Mouse (Mus musculus) naive thymus-derived CD4-positive, alpha-beta T cell, adult 2 months (primary cell): ENCODE data around the gene Eno3.

ENCODE experiments used
- DNase-seq: peaks from one replicate; pipeline ENCODE4 v3.0.0-alpha.2; 2011; ENCODE audit warnings: low read depth

The Eno3 gene

DNA sequence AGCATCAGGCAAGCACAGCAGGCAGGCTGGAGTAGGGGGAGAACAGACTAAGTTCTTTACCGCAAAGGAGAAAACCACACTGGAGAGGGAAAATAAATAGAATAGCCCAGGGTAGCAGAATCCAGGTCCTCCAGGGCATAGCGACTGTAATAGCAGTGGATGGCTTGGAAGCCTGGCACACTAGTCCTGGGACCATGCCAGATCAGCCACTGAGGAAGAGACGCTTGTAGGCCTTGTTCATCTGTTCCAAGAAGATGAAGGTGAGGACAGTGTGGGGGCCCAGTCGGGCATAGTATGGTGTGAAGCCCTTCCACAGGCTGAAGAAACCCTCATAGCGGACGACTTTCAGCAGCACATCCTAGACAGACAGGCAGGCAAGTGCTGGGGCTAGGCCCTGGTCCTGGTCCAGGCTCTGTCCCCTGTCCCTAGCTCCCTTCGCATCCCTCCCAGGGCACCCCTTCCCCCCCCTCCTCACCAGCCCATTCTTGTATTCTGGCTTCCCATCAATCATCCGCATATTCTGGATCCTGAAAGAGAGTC, 12.4 kb upstream of the Eno3 start:
- no peak for DNase-seq

DNA sequence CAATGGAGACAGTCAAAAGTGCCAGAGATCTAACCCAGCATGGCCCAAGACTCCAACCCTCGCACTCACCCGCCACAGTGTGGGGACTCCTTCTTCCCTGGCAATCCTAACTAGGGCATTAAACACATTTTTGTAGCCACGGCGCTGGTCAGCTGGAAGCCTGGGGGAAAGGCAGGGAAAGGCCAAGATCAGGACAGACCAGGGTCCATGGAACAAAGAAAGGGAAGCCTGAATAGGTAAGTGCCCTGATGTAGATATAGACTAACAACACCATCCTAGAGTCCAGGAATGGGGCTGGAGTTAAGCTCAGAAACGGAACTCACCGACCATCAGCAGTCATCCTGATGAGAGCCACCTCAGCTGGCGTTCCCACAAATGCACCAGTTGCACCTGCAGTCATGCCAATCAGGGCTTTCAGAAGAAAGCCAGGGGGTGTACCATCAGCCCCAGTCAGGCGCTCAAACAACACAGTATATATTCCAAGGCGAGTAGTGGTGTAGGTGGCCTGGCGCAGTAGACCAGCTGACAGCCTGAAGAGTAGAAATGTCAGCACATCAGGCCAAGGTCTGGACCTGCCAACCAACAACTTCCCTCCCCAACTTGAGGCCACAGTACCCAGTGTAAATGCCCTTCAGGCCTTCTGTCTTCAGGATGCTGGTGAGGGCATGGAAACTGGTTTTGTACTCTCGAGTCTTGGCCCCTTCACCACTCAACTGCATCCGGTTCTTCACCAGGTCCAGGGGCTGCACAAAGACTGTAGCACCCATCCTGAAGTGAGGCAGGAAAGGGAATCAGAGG, 11.3 kb upstream of the Eno3 start:
- DNase-seq, result no peak

DNA sequence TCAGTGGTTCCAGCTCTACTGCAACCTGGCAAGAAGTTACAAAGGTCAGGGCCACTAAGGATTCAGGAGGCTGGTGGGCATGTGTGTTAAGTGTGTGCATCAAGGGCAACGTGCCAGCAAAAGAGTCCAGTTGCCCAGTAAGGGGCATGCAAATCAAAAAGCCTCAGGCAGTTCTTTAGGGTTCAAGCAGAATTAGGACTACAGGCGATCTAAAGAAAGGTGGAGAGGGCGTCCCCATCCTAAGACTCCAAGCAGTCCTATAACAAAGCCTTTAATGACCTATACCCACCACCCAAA, 10.8 kb upstream of the Eno3 start:
- DNase-seq, result no peak

DNA sequence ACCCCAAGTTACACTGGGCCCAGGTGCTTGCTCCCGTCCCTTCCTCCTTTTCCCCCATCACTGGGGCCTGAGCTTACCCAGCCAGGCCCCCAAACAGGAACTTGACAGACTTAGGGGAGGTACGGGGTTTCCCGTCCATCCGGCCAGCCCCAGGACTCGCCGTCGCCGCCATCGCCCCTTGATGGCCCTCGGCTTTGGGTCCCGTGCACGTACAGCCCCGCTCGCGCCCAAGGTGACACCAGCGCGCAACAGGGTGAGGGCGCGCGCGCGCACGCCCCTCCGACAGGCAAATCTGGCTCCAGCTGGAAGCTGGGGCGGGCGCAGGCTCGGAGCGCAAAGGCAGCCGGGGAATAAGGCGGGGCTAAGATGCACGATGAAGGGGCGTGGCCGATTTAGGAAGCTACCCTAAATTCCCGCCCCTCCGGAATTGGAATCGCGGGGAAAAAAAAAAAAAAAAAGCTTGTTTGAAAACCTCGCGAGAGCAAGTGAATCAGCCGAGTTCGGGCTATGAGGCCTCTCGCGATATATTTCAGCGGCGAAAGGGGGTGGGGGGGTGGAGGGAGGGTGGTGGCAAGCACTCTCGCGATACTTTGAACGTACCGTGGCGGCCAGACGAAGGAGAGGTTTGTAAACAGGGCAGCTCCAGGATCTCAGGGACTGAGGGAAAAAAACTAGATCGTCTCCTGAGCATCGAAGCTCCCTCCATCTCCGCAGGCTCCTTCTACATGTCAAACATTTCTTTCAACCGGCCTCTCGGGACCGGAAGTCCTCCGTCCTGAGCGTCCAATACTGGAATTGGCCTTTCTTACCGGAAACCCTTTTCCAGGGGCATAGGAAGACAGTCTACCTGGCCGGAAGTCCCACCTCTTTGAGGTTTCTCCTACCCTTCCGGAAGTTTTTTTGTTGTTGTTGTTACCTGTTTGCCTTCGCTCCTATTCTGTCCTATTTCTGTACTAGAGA, 10.0 kb upstream of the Eno3 start, which contains the start of the genes Rnf167 and Slc25a11:
Gene Rnf167, plus strand, starts transcription at position 545 of the 960 bp plus-strand sequence.
Gene Slc25a11, minus strand, starts transcription at position 789 of the 960 bp plus-strand sequence.
- DNase-seq, result peak; percentile 98

DNA sequence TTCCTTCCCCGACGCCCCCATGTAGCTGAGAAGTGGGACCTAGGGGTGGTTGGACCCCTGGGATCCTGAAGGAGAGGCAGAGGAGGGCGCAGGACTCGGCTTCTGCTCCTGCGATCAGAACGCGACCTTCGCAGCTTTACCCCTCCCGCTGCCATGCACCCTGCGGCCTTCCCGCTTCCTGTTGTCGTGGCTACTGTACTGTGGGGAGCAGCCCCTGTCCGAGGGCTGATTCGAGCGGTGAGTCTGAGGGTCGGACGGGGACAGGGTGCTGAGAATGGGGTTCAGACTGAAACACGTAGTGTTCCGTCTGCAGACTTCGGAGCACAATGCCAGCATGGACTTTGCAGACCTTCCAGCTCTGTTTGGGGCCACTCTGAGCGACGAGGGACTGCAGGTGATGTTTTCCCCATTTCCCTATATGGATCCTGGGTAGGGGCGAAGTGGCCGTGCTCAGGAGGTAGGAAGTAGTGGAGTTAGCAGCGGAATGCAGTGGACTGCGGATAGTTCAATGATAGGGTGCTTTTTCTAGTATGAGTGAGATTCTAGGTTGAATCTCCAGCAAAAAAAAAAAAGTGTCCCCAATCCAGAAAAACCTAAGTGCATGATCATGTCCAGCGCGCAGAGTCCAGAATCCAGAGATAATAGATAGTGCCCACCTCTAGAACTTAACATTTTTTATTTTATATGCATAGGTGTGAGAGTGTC, 9.1 kb upstream of the Eno3 start:
- no peak for DNase-seq

DNA sequence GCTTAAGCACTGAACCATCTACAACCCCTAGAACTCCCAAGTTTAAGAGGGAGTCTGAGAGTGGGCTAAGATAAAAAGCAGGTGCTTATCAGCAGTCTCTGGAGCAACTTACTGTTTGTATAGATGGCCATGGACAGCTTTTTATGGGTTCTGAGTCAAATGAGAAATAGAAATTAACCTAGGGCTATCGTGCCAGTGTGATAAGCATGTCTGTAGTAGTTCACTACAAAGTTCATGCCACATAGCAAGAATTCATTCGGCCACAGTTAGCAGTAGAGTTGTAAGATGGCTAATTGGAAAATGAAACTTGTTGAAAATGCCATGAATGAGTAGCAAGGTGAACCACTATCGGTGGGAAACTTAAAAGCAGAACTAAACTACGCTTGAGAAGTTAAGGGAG, 8.5 kb upstream of the Eno3 start:
- peak; percentile 47 for DNase-seq

DNA sequence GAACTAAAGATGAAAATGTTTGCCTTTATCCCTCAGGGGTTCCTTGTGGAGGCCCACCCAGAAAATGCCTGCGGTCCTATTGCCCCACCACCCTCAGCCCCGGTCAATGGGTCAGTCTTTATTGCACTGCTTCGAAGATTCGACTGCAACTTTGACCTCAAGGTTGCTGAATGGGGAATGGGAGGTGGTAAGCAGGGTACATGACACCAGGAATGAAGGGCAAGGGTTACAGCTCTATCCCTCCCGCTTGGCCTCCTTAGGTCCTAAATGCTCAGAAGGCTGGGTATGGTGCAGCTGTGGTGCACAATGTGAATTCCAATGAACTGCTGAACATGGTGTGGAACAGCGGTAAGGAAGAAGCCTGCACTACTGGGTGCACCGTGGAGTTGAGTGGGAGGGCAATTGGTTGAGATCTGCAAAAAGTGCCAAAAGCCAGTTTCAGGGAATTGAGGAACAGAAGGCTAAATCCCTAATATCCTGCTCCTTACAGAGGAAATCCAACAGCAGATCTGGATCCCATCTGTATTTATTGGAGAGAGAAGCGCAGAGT, 7.7 kb upstream of the Eno3 start:
- peak; percentile 46 for DNase-seq

DNA sequence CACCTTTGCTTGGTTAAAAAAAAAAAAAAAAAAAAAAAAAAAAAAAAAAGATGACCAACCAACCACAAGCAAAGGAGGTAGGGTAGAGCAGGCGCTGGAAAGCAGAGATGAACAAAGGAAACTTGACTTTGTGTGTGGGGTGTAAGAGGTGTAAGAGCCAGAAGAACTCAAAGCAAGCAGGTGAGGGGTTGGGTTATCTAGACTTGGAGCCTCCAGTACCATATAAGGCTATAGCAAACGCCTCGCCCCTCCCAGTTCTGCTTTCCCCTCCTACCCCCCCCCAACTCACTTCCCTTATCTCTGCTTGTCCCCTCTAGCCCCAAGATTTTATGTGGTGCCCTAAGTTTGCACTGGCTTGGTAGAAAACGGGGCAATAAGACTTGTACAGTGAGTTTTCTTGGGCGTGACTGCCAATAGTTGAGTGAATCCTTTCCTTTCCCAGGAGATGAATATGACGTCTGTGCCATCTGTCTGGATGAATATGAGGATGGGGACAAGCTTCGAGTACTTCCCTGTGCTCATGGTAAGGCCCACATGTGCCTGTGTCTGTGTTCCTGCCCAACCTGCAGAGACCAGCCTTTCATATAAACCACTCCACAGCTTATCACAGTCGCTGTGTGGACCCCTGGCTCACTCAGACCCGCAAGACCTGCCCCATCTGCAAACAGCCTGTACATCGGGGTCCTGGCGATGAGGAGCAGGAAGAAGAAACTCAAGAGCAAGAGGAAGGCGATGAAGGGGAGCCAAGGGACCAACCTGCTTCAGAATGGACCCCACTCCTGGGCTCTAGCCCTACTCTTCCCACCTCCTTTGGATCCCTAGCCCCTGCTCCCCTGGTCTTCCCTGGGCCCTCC, 6.5 kb upstream of the Eno3 start:
- DNase-seq, result peak; percentile 87

DNA sequence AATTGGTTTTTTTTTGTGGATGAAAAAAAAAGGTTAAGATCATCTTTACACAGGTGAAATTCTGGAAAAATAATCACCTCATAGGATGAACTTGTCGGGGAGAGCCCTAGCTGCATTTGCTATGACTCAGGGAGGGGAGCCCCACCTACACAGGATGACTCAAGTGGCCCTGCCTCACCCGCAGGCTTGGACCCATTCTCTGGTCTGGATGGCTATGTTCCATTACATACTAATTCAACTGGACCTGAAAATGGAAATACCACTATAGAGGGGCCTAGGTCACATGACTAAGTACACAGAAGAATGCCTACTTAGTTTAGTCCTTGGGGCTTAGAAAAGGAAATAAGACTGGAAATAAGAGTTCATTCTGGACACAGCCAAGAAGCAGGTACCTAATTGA, 5.6 kb upstream of the Eno3 start:
- peak; percentile 47 for DNase-seq

DNA sequence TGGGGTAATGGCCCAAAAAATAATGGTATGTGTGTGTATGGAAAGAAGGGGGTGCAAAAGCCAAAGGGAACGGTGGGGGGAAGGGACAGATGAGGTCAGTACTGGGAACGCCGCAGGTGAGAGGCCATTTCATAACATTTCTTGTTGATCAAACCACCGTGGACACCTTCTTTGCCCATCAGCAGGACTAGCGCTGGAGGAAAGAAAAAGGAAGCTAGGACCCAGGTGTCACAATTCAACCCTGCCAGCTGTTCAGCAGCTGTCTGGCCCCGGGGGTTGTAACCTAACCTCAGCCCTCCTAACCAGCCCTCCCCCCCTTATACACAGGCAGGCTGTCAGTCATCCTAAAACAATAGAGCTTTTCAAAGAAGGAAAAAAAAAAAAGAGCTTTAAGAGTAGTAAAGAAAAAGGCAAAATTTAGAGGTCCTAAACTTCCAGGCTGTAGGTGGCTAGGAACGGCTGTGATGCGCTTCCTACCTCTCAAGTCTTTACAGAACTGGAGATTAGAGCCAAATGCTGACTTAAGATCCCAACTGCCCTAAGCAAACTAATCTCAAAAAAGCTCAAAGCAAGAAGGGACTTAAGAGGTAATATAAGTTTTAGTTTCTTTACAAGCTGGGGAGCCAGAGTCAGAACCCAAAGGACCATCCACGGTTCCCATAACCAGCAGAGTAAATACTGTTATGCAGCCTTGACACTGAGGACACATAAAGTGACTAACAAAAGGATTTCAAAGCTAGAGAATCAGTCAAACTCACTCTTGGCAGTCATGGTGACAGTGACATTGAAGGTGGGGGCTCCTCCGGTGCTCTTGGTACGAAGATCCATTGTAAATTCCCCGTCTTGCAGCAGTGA, 4.7 kb upstream of the Eno3 start:
- peak; percentile 59 for DNase-seq

DNA sequence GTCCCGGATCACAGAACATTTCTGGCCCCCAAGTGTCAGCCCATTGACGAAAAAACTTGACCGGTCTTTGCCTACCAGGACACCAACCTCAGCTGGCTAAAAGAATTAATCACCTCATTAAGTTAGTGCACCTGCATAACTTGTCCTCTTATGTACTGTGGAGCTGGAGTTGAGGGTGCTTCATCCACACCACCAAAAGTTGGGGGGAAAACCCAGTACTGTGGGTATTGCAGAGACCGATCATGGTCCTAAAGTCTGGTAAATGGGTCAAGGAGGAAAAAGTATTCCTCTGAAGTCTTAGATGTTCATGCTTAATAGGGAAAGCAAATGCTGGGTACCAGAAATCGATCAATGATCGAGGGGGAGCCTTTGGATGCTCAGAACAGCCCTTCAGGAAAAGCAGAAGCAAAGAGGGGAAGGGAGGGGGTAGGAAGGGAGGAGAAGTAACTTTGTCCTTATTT, 4.1 kb upstream of the Eno3 start:
- DNase-seq, result peak; percentile 72

DNA sequence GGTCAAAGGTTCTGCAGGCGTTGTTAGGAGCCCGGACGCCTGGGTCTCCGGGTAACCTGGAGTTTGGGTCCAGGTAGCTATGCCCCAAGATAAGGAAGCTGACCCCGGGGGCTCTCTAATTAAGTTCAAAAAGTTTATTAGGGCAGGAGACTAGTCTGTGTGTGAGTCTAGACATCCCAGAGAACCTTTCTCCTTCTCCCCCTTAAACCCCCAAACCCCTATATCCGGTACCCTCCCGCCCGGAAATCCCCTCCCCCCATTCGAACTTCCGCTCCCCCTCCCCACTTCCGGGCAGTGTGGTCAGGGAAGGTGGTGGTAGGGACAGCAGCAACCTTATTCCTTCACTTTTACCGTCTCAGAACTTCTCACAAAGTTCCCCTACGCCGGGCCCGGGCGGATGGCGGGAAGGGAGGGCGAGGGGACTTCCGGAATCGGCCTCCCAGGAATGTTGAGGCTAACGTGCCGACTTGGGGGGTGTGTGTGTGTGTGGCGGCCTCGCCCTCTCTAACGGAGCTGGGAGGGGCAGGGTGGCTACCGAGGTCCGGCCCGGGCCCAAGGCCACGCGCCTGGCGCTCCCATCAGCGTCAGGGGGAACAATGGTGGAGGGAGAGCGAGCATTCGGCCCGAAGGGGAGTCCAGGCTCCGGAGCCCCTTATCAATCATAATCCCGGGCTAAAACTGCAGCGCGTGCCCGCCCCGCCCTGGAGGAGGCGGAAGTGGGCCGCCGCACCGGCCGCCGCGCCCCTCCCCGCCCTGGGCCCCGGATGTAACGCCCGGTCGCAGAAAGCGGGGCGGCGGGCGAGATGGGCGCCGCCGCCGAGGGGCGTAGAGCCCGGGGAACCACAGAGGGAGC, 3.4 kb upstream of the Eno3 start:
- DNase-seq, result peak; percentile 84

DNA sequence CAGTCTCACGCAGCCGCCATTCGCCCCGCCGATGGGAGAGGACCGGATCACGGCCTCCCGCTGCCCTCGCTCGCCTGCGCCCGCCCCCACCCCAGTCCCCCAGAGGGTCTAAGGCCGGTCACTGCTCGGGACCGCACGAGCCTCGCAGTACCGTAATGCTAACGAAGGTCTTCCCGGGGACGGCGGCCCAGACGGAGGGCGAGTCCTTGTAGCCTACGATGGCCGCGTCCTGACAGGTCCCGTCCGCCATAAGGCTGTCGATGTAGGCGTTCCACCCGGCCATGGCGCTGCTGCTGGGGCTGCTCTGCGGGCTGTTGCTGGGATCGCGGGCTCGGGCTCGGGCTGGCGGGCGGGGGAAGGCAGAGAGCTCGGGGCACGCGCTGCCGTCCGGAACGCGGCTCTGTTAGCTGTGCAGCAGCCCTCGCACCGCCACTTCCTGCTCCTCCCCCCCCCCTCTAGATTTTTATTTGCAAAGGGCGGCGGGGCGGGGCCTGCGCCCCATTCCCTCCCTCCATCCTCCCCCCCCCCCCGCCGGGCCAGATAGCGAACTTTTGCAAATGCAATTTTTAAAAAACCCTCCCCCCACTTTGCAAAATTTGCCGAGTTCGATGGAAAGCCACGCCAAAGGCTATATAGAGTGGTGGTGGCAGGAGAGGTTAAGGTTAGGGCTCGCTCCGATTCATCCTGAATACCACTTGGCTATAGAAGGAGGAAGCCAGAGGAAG, 2.6 kb upstream of the Eno3 start, which contains the start of gene Pfn1:
Gene Pfn1, minus strand, starts transcription at position 447 of the 725 bp plus-strand sequence.
- peak; percentile 92 for DNase-seq

DNA sequence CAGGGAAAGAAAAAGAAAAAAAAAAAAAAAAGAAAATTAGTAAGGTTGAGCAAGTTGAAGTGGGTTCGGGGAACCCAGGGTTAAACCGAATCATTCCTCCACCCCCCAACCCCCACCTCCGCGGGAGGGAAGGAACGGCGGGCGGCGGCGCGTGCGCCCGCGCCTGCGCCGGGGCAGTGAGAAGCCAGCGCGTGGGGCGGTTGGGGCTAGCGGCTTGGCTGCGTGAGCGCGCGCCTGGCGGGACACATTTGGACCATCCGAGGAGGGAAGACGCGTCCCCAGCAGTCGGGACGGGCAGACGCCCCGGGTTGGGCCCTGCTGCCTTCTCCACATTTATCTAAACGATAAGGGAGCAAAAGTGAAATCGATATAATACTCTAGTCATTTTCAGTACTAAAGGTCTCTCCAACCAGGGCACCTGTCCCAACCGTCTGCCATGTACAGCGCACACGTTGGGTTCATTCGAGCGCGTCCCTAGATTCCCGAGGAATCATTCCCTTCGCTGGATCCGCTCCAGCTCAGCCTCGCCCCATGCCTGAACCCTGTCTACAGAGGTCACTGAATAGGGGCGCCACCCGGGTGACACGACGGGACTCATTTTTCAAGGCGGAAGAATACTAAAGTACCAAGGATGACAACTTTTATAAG, 2.0 kb upstream of the Eno3 start:
- peak; percentile 88 for DNase-seq

DNA sequence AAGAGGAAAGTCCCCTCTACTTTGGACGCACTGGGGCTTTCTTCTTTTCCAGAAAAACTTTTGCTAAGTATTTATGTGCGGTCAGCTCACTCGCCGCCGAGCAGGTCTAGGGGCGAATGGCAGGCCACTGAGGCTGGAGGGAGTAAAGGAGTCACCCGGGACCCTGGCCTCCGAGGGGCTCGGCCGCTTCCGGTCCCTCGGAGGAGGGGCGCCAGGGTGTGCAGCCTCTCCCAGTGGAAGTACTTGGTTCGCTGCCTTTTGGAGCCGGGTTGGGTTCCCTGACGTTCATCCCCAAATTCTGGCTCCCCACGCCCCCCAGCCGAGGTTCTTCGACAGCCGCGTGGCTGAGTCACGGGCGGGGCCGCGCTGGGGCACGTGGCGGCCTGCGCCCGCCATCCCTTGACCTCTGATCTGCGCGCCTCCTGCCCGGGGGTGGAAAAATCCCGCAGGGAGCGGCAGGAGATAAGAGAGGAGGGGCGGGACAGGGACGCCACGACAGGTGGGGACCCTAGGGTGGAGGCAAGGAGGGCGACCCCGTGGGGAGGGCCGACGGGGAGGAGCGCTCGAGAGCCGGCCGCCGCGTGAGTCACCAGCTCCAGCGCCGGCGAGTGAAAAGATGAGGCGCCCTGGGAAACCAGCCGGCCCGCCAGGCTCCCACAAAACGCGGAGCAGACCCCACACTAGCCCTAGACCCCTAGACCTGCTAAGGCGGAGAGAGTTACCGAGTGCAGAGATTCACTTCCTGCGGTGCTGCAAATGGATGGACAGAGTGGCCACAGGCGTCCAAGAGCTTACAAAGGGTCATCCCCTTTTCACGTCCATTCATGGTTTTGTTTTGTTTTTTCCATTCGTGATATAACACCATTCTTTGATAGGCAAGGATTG, 1.2 kb upstream of the Eno3 start:
- no peak for DNase-seq

DNA sequence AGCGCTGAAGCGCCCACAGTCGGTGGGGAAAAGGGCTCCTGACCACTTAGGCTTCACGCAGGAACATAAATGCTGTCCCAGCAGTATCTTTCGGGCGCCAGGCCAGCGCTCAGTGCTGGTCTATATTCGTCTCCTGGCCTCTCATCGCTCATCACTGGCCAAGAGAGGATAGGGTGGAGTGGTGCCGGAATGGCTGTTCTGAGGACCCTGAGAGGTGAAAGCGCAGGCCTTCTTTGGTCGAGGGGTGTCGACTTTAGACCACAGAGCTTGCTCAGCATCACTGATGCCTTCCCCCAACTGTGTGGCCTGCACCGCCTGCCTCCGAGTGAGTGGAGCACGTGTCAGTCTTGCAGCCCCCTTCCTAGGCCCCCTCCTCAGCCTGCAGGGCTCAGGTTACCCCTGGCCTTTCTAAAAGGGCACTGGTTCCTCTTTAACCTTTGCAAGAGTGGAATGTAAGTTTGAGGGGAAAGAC, 510 bp upstream of the Eno3 start:
- DNase-seq, result peak; percentile 37
